Mouse (Mus musculus) MEL (cell line): Measurements from ENCODE around the gene Tcte2.

Source experiments
- CTCF ChIP-seq, 3 experiments: IDR thresholded peaks in 2 of 3; conservative IDR thresholded peaks in 1 of 3; 2 replicates each; pipeline ENCODE4 v1.5.1; 2011 to 2012; ENCODE audit warnings: low read length in 3 of 3, low read depth in 2 of 3, mild to moderate bottlenecking in 2 of 3, improper control_type of control experiment in 1 of 3, inconsistent platforms in 1 of 3, mixed read lengths in 1 of 3, moderate library complexity in 1 of 3; ENCODE audit not compliant: control insufficient read depth in 1 of 3, insufficient read depth in 1 of 3, poor library complexity in 1 of 3, severe bottlenecking in 1 of 3
- MYC ChIP-seq: IDR thresholded peaks from 2 replicates; pipeline ENCODE4 v1.6.1; 2011; ENCODE audit warnings: low read depth, mild to moderate bottlenecking, low read length, improper control_type of control experiment, moderate library complexity
- POLR2A ChIP-seq, 2 experiments: IDR thresholded peaks; 2 replicates each; pipeline ENCODE4 v1.6.1; 2011 to 2012; ENCODE audit warnings: low read length in 2 of 2, mild to moderate bottlenecking in 2 of 2, control low read depth in 1 of 2, improper control_type of control experiment in 1 of 2, low read depth in 1 of 2, moderate library complexity in 1 of 2; ENCODE audit not compliant: control insufficient read depth in 1 of 2, insufficient read depth in 1 of 2, poor library complexity in 1 of 2
- POLR2AphosphoS2 ChIP-seq: IDR thresholded peaks from 2 replicates; pipeline ENCODE4 v1.6.1; 2011; ENCODE audit warnings: low read length, improper control_type of control experiment
- USF1 ChIP-seq: IDR thresholded peaks from 2 replicates; pipeline ENCODE4 v1.6.1; 2014; ENCODE audit warnings: low read depth, mild to moderate bottlenecking, inconsistent platforms, low read length, improper control_type of control experiment, moderate library complexity

- TF ChIP-seq CTCF (IDR thresholded peaks at IDR 0.05 in 2 of 3, conservative IDR thresholded peaks at IDR 0.05 in 1 of 3; ENCODE audit: control insufficient read depth in 1 of 3, insufficient read depth in 1 of 3, low read depth in 2 of 3, low read length in 3 of 3, poor library complexity in 1 of 3, severe bottlenecking in 1 of 3) (no peak), POLR2A (IDR thresholded peaks at IDR 0.05; ENCODE audit: control insufficient read depth in 1 of 2, insufficient read depth in 1 of 2, low read depth in 1 of 2, low read length in 2 of 2, poor library complexity in 1 of 2) (no peak), POLR2AphosphoS2 (no peak), USF1 (no peak), MYC (no peak)
Measured at GRCm38 (mm10) chr17:13700131-13701016, 61.3 kb downstream of the Tcte2 start.
